Mouse (Mus musculus) gastrocnemius, postnatal 10 days (tissue): ENCODE measurements around the gene Tepp. TPM values are rescaled to one million over a fixed set of nuclear protein-coding genes. Genes with fewer than 3 reads are reported as not detected.

ENCODE experiments used
- DNase-seq: peaks from one replicate; pipeline ENCODE4 v3.0.0; 2021; ENCODE audit warnings: mixed read lengths
- long read RNA-seq, 2 experiments: library from polyadenylated mRNA; stranded (forward); transcript quantifications; one replicate each; pipeline ENCODE4 v2.0.0; 2021
- total RNA-seq, 2 experiments: library from RNA; stranded (reverse); gene quantifications; 2 replicates each; pipeline ENCODE4 v1.2.3; 2021

Tepp gene
- not detected for total RNA-seq
- long read RNA-seq, experiment 1, result 0 reads
- long read RNA-seq, experiment 2, result 0 reads

GRCm38 (mm10) chr8:95310342-95310970, at the start of gene Tepp:
Gene Tepp, plus strand, starts transcription at chr8:95310566.
- no peak for DNase-seq

- no peak for DNase-seq
Observed at GRCm38 (mm10) chr8:95262181-95262580, 48.2 kb upstream of the Tepp start.

GRCm38 (mm10) chr8:95270501-95270900, 39.9 kb upstream of the Tepp start:
- DNase-seq, result no peak

- DNase-seq, result no peak
Observed at GRCm38 (mm10) chr8:95271841-95272240, 38.5 kb upstream of the Tepp start.

DNA sequence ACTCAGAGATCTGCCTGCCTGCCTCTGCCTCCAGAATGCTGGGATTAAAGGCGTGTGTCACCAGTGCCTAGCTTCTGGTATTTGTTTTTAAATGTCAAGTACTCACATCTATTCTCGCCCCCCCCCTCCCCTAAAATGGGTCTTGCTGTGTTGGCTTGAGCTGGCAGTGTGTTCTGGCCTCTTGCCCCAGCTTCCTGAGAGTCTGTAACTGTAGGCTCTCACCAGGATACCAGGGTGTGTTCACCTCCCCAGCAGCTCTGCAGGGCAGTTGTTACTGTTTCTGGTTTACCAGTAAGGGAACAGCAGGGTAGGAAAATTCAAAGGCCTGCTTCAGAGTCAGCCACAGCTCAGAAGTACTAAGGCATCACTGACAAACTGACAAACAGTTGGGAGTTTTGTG, 37.5 kb upstream of the Tepp start:
- no peak for DNase-seq

- DNase-seq, result no peak
Observed at GRCm38 (mm10) chr8:95281493-95281892, 28.9 kb upstream of the Tepp start.

- no peak for DNase-seq
Observed at GRCm38 (mm10) chr8:95289066-95289650, 21.2 kb upstream of the Tepp start.

DNA sequence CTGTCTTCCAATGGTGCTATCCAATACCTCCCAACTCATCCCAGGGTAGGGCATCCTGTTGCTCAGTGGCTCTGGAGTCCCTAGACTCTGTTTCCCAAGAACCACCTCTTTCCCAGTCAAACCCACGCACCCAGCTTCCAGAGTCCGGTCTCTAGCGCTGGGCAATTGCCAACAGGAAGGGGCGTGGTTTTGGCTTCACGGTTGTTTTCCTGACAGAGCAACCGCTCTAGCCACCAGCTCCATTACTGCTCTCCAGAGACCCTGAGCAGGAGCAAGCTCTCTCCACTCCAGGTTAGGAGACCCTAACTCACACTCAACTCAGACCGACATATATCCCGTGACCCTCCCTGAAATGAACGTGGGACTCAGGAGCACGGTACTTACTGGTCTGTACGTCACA, 17.2 kb upstream of the Tepp start:
- DNase-seq, result peak; percentile 85

GRCm38 (mm10) chr8:95293891-95294290, 16.5 kb upstream of the Tepp start:
- no peak for DNase-seq

- DNase-seq, result no peak
Observed at GRCm38 (mm10) chr8:95302410-95302809, 8.0 kb upstream of the Tepp start.

DNA sequence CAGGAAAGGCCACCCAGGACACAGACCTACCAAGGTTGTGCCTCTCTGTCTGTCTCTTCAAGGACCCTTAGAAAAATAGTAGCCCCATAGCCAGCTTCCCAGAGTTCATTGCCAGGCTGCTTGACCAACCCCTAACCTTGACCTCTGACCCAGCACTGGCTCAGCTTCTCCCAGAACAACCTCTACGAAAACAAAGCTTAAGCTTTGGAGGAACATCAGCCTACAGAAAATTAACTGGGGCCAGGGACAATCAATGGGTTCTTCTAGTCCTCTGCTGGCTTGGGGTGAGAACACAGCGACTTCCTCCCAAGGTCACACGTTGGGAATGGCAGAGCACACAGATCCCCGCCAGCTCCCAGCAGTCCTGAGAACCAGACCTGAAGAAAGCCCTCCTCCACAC, 4.8 kb upstream of the Tepp start:
- DNase-seq, result no peak

DNA sequence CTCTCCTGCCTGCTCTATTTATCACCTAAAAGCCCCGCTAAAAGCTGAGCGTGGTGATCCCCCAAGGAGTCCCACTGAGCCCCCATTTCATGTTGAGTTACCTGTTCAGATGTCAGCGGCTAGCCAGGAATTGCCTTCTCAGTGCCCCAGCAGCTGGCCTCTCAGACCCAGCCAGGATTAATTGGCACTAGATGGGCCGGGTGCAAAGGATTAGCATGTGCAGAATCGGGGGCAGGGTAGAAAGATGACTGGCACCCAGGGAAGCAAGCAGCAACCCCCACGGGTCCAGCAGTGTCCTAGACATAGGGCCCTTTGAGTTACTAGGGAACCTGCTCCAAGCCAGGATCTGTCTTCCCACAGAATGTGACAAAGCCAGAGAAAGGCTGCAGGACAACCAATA, 3.9 kb upstream of the Tepp start, which contains the start of gene Cngb1:
Gene Cngb1 (minus strand): TSS at position 155 of the 400 bp plus-strand sequence.
- DNase-seq, result no peak

DNA sequence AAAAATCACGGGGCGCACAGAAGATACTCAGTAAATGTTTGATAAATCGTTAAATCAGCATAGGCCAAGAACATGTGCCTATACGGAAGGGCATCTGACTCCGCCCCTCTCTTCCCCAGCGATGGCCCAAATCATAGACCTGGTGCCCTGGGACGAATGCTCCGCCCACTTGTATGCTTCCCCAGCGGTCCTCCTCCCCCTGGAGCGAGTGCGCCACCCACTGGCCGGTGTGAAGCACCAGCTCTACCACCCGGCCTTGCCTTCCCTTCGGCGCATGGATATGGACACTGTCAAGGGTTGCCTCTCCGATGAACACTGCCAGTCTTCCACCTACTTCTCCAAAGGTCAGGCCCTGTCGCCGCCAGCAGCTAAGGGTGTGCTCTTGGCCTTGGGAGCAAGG, 2.5 kb downstream of the Tepp start:
- peak; percentile 36 for DNase-seq

DNA sequence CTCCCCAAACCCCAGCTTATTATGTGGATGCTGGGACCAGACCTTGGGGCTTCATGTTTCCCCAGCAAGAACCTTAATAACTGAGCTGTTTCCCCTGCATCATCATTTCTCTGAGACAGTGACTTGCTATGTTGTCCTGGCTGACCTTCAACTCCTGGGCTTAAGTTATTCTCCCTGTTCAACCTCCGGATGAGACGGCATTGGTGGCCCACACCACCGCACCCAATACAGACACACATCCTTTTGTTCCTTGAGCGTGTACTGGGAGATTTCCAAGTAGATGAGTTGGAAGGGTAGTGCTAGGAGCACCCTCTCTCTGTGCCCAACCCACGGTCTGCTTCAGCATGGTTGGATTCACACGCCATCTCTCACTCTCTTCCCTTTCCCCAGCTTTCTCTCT, 3.5 kb downstream of the Tepp start:
- DNase-seq, result no peak

- DNase-seq, result no peak
Observed at GRCm38 (mm10) chr8:95314707-95315106, 4.3 kb downstream of the Tepp start.

GRCm38 (mm10) chr8:95315350-95315749, 5.0 kb downstream of the Tepp start:
- no peak for DNase-seq

DNA sequence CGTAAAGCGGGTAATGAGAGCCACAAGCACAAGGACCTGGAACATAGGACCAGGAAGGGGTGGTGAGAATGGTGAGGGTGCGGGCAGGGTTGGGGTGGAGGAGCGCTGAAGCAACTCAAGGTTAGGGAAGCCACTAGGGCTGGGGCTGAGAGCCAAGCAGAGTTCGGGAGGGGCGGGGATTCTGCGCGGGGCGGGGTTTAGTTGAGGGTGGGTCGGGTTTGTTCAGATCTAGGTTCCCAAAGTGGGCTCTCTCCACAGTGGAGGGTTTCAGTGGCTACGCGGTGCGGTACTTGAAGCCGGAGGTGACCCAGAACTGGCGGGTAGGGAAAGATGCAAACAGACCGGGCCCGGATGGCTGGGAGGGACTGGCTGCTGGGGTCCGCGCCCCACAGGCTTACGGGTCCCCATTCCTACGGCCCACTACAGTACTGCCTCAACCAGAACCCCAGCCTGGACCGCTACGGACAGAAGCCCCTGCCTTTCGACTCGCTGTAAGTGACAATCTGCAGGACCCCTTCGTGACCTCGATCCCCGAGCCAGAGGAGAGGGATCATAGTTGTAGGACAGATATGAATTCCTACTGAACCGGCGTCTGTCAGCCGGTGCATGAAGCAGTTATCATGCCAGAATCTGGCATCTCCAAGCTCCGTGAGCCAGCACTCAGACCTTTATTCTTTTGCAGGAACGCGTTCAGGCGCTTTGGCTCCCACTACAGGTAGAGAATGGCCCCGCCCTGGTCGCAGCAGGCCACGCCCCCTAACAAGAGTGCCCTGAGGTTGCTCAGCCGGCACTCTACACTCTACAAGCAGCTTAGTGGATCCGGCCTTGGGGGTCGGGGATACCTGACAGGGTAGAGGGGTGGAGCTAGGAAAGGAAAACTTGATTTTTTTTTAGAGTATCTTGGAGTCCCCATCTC, 10.1 kb downstream of the Tepp start:
- DNase-seq, result peak; percentile 30

GRCm38 (mm10) chr8:95323201-95323600, 12.8 kb downstream of the Tepp start:
- no peak for DNase-seq

DNA sequence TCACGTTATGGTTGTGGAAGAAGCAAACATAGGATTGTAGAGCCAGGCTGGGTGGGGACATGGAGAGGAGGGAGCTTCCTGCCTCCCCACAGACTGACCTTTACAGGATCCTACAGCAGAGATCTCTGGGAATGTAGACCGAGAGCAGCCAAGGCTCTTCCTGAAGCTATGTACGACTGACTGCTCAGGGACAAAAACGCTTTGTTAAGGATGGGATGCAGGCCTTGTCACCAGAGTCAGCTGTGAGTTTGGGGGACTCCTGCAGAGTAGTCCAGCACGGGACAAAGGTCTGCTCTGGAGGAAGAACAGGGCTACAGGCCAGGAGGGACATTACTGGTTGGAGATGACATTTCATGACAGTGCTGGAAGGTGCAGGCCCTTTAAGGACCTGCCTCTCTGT, 14.3 kb downstream of the Tepp start:
- DNase-seq, result no peak

DNA sequence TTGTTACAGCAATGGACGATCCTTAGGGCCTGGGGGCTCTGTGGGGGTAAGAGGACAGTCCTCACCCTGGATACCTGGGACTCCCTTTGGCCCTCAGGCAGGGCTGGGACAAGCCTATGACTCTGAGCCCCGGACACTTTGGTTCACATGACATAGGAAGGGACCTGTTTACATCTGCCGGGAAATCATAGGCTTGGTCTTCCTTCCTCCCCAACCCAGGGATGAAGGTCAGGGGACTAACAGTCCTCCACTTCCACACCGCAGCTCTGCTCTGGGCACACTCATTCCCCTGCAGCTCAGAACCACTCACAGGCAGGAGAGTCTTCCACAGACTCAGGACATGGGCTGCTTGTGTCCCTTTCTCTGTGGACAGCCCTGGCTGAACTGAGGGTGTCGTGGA, 16.5 kb downstream of the Tepp start:
- no peak for DNase-seq

- no peak for DNase-seq
Observed at GRCm38 (mm10) chr8:95327866-95328465, 17.6 kb downstream of the Tepp start.

GRCm38 (mm10) chr8:95330367-95330766, 20.0 kb downstream of the Tepp start:
- no peak for DNase-seq
